Mouse (Mus musculus) testis, adult 2 months (tissue): ENCODE measurements around the gene Smc1b.
"Not testable (repeated sequence)": the region's sequence is repeated elsewhere in the genome, so short reads cannot be mapped to it uniquely, and the experiment has no call there.

Experiments used
- CTCF ChIP-seq: fragments of 200-500 bp; IDR thresholded peaks from 2 replicates; pipeline ENCODE4 v1.5.1; 2012; ENCODE audit warnings: low read depth, mild to moderate bottlenecking, inconsistent platforms, low read length, moderate library complexity; ENCODE audit not compliant: control insufficient read depth, insufficient read depth, insufficient replicate concordance
- POLR2A ChIP-seq: fragments of 200-500 bp; IDR thresholded peaks from 2 replicates; pipeline ENCODE4 v1.6.1; 2012; ENCODE audit warnings: low read depth, mild to moderate bottlenecking, inconsistent platforms, low read length, moderate library complexity; ENCODE audit not compliant: control insufficient read depth

DNA sequence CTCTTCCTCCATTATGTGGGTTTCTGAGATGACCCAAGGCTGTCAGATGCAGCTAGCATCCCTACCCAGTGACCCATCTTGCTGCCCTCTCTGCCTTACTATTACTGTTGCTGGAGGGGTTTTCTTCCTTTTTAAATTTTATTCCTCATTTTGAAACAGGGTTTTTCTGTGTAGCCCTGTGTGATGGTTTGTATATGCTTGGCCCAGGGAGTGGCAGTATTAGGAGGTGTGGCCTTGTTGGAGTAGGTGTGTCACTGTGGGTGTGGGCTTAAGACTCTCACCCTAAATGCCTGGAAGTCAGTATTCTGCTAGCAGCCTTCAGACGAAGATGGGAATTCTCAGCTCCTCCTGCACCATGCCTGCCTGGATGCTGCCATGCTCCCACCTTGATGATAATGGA, 103.1 kb downstream of the Smc1b start, which contains the start of gene Fam118a:
- not testable (repeated sequence) for TF ChIP-seq CTCF, POLR2A
